Mouse (Mus musculus) heart, postnatal 25 days (tissue): ENCODE results near the gene Wdr73. TPM values are rescaled to one million over a fixed set of nuclear protein-coding genes. Genes with fewer than 3 reads are reported as not detected.
A peak's percentile ranks its signal among the peaks of the same experiment; 100 is the strongest.

Source experiments
- DNase-seq: peaks from one replicate; pipeline ENCODE4 v3.0.0; 2022; ENCODE audit warnings: low spot score
- intact Hi-C: fragments of 180-260 bp; cut with DNase I; formaldehyde crosslinking; loops from one replicate; pipeline ENCODE4 v1.15.1; 2025
- total RNA-seq, 2 experiments: library from RNA; stranded (reverse); gene quantifications; 2 replicates each; pipeline ENCODE4 v1.2.3; 2021

Wdr73 gene
- total RNA-seq, 2 experiments from 2014 or later: 5.7 to 6.0 TPM

- intact Hi-C loops: loop anchor here (2.0 to 10.0 kb wide), 2 partner anchors 97 to 447 kb away; partner anchors contain the start of gene Rps17
- no peak for DNase-seq
These were observed 3.3 kb downstream of the Wdr73 start for GRCm38 (mm10) chr7:80897721-80898120.

- intact Hi-C loops: loop anchor here (10.0 kb wide), 1 partner anchor 448 kb away; the partner anchor contains the start of gene Rps17
- no peak for DNase-seq
These were observed 3.9 kb downstream of the Wdr73 start for GRCm38 (mm10) chr7:80897134-80897533.

- intact Hi-C loops: loop anchor here (10.0 kb wide), 1 partner anchor 450 kb away; the partner anchor contains the start of gene Rps17
- no peak for DNase-seq
These were observed 6.1 kb downstream of the Wdr73 start for GRCm38 (mm10) chr7:80894815-80895519.

DNA sequence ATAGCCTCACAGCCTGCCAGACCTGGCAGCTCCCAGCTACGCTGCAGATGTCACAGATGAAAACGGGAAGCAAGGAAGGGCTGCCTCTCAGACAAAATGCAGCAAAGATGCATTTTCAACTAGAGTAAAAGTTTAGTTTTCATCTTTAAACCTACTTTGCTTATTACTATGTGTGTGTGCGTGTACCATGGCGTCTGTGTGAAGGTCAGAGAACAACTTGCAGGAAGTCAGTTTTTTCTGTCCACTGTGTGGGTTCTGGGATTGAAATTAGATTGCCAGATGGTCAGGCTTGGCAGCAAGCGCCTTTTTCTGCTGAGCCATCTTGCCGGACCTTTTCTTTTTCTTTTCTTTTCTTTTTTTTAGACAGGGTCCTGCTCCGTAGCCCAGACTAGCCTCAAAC, 6.9 kb downstream of the Wdr73 start:
- DNase-seq: no peak
- intact Hi-C loops: loop anchor here (10.0 kb wide), 1 partner anchor 451 kb away; the partner anchor contains the start of gene Rps17

- DNase-seq: no peak
- intact Hi-C loops: loop anchor here (10.0 kb wide), 1 partner anchor 451 kb away; the partner anchor contains the start of gene Rps17
These were observed 7.3 kb downstream of the Wdr73 start for GRCm38 (mm10) chr7:80893753-80894129.

DNA sequence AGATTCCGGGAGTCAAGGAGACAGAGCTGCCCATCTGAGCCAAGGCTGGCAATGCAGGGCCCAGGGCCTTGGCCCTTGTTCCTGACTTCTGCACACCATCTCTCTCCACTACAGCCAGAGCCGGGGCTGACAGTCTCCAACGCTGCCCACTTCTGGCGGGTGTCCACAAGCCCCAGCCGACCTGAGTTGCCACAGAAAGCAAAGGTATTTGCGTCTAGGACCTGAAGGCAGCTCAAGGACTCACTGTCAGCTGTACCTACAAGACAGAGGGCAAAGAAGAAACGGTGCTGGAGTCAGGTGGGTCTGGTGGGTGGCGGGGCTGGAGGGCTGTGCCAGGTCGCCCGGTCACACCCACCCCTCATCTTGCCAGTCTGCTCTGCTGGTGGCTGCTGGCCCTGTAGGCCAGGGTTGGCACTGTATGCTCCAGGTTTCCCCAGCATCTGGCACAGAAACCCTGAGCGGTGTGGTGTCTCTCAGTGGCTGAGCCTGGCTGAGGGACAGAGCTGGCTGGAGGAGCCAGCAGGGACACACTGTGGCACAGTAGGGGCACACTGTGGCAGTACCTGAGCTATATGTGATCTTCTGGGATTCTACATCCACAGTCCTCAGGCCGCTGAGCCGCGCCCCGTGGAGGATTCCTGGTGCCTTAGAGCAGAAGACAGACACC, 7.8 kb downstream of the Wdr73 start:
- intact Hi-C loops: loop anchor here (10.0 kb wide), 1 partner anchor 452 kb away; the partner anchor contains the start of gene Rps17
- no peak for DNase-seq

GRCm38 (mm10) chr7:80889841-80890241, 11.2 kb downstream of the Wdr73 start:
- intact Hi-C loops: loop anchor here (10.0 kb wide), 1 partner anchor 455 kb away; the partner anchor contains the start of gene Rps17

GRCm38 (mm10) chr7:80889021-80889511, 12.0 kb downstream of the Wdr73 start:
- DNase-seq: peak; percentile 41
- intact Hi-C loops: no loop called here

More at GRCm38 (mm10) chr7:80889841-80890241, 11.2 kb downstream of the Wdr73 start:
- DNase-seq: no peak

DNA sequence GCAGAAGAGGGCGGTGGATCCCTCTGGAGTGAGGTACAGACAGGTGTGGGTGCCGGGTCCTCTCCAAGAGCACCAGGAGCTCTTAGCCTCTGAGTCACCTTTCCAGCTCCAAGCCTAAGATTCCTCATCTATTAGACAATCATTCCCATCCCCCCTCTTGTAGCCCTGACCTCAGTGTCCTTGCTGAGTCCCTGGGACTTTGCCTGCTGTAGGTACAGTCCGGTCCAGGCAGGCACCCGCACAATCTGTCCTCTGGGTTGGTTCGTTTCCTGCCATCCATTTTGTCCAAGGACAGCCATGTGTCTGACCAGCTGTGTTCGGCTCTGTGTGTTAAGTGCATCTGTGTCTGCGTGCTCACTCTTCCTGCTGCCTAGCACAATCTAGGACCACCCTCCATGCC, 12.5 kb downstream of the Wdr73 start:
- DNase-seq: no peak
- intact Hi-C loops: no loop called here

GRCm38 (mm10) chr7:80885666-80886065, 15.4 kb downstream of the Wdr73 start:
- intact Hi-C loops: loop anchor here (2.0 kb wide), 1 partner anchor 269 kb away; no protein-coding TSS in a partner anchor
- no peak for DNase-seq

GRCm38 (mm10) chr7:80882830-80883505, 18.1 kb downstream of the Wdr73 start:
- no peak for DNase-seq
- intact Hi-C loops: no loop called here

DNA sequence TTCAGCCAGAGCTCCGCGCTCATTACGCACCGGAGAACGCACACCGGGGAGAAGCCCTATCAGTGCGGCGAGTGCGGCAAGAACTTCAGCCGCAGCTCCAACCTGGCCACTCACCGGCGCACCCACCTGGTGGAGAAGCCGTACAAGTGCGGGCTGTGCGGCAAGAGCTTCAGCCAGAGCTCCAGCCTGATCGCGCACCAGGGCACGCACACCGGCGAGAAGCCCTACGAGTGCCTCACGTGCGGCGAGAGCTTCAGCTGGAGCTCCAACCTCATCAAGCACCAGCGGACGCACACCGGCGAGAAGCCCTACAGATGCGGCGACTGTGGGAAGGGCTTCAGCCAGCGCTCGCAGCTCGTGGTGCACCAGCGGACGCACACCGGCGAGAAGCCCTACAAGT, 25.3 kb downstream of the Wdr73 start:
- DNase-seq: no peak
- intact Hi-C loops: no loop called here

DNA sequence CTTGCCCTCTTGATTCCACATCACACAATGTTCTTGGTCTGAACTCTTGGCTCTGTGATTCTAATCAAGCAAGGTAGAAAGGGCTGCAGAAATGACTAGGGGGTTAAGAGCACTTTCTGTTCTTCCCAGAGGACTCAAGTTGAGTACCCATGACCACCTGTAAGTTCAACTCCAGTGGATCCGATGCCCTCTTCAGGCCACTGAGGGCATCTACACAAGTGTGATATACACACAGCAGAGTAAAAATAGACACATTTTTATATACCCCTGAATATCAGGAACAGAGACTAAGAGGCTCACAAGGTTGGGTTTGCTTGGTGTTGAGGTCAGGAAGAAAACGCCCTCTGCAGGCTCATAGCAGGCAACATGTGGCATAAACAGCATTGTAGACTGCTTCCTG, 27.4 kb downstream of the Wdr73 start:
- DNase-seq: no peak
- intact Hi-C loops: no loop called here

- intact Hi-C loops: no loop called here
- DNase-seq: no peak
These were observed 28.0 kb downstream of the Wdr73 start for GRCm38 (mm10) chr7:80873038-80873437.

DNA sequence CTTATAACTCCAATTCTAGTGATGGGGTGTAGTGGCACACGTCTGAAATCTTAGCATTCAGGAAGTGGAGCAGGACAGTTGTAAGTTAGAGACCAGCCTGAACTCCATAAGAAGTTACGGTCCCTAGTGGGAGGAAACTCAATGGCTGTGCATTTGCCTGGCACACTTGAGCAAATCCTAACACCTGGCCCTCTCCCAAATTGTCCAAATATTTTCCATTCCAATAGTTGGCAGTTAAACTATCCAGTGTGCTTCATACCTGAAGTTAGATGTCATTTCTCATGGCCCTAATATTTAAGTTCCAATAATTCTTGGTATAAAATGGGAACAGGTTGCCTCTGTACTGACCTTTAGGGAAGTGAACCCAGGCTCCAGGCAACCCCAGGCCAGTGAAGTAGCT, 32.4 kb downstream of the Wdr73 start:
- intact Hi-C loops: loop anchor here (10.0 kb wide), 1 partner anchor 476 kb away; the partner anchor contains the start of gene Rps17
- no peak for DNase-seq

- intact Hi-C loops: loop anchor here (10.0 kb wide), 1 partner anchor 478 kb away; the partner anchor contains the start of gene Rps17
These were observed 34.4 kb downstream of the Wdr73 start for GRCm38 (mm10) chr7:80866514-80867147.

DNA sequence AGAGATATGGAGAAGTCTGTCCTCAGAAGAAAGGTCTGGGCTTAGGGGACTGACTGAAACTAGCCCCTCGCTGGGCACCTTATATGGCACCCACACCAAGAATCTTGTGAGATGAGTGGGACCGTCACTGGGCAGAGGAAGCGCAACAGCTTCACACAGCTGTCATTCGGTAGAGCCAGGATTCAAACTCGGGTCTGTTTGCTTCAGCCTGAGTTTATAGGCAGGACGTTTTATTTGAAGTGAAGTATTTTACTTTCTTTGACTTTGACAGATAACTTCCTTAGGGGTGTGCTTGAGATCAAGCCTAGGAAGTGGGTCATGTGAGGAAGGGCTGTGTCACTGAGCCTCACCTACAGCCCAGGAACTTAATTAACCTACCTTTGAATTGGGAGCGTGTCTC, 35.5 kb downstream of the Wdr73 start:
- no peak for DNase-seq
- intact Hi-C loops: loop anchor here (10.0 kb wide), 1 partner anchor 479 kb away; the partner anchor contains the start of gene Rps17

More at GRCm38 (mm10) chr7:80866514-80867147, 34.4 kb downstream of the Wdr73 start:
- DNase-seq: no peak

- intact Hi-C loops: loop anchor here (5.0 to 10.0 kb wide), 2 partner anchors 197 to 480 kb away; partner anchors contain the start of gene Rps17
These were observed 36.2 kb downstream of the Wdr73 start for GRCm38 (mm10) chr7:80864831-80865230.

DNA sequence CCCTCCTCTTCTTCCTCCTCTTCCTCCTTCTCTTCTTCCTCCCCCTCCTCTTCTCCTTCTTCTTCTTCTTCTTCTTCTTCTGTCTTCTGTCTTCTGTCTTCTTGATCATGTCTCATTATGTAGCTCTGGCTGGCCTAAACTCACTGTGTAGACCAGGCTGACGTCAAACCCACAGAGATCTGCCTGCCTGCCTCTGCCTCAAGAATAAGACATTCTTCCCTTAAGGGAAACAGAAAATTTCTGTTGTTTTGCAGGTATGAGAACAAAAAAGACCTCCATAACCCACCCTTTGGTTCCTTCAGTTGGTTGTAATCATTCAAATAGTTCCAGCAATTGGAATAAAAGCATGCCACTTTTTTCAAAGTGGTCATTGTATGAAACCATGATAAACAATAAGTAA, 36.9 kb downstream of the Wdr73 start:
- intact Hi-C loops: loop anchor here (5.0 to 10.0 kb wide), 2 partner anchors 198 to 481 kb away; partner anchors contain the start of gene Rps17
- no peak for DNase-seq

More at GRCm38 (mm10) chr7:80864831-80865230, 36.2 kb downstream of the Wdr73 start:
- DNase-seq: no peak
